Mouse (Mus musculus) liver, embryonic 12.5 days (tissue): ENCODE data around the gene Pikfyve. TPM values are rescaled to one million over a fixed set of nuclear protein-coding genes. Genes with fewer than 3 reads are reported as not detected.

Experiments
- ATAC-seq: fragments of 200-750 bp; cut with Nextera tagmentation; 2 replicates; pipeline ENCODE4 v1.8.0; 2017; ENCODE audit warnings: moderate number of reproducible peaks, mild to moderate bottlenecking, moderate library complexity
- H3K27ac ChIP-seq: fragments of 300-500 bp; sonication (generic); 2 replicates; pipeline ENCODE4 v1.5.1; 2016; ENCODE audit warnings: mild to moderate bottlenecking
- H3K27me3 ChIP-seq: fragments of 300-500 bp; sonication (generic); replicated peaks from 2 replicates; pipeline ENCODE4 v1.6.1; 2016; ENCODE audit warnings: mild to moderate bottlenecking, moderate library complexity
- H3K36me3 ChIP-seq: fragments of 300-500 bp; sonication (generic); 2 replicates; pipeline ENCODE4 v1.6.1; 2016; ENCODE audit warnings: mild to moderate bottlenecking, moderate library complexity
- H3K4me1 ChIP-seq: fragments of 300-500 bp; sonication (generic); 2 replicates; pipeline ENCODE4 v1.6.1; 2016
- H3K4me2 ChIP-seq: fragments of 300-500 bp; sonication (generic); 2 replicates; pipeline ENCODE4 v1.6.1; 2016; ENCODE audit warnings: mild to moderate bottlenecking, moderate library complexity
- H3K4me3 ChIP-seq: fragments of 300-500 bp; sonication (generic); 2 replicates; pipeline ENCODE4 v1.5.1; 2016; ENCODE audit warnings: mild to moderate bottlenecking, moderate library complexity
- H3K9ac ChIP-seq: fragments of 300-500 bp; sonication (generic); 2 replicates; pipeline ENCODE4 v1.6.1; 2016; ENCODE audit warnings: mild to moderate bottlenecking, moderate library complexity
- H3K9me3 ChIP-seq: fragments of 300-500 bp; sonication (generic); replicated peaks from 2 replicates; pipeline ENCODE4 v1.6.1; 2016; ENCODE audit warnings: mild to moderate bottlenecking, moderate library complexity
- WGBS: fragments of 180-500 bp; shearing (Covaris S2); methylation state at CpG from one replicate; pipeline ENCODE4 v1.1.7; 2016; ENCODE audit not compliant: insufficient replicate concordance; 5-methylcytosine and 5-hydroxymethylcytosine counted together
- polyA plus RNA-seq: library from polyadenylated mRNA; unstranded; fragments of >200 nt; fragmentation: Nextera tagmentation; extraction: Ambion mirVana; gene quantifications from 2 replicates; pipeline ENCODE4 v1.2.1, GENCODE M21; 2016

Gene Pikfyve
- polyA plus RNA-seq, 1 experiment from 2014 or later, result 7.6 TPM

- 0 out of 2 replicates have a peak, but pooled peaks cover 9% of the 10 kb centered on the region for H3K4me1 ChIP-seq
- no peak overlapping the region for H3K4me2 ChIP-seq
- peaks cover 63% of the 10 kb centered on the region for H3K36me3 ChIP-seq
- H3K27ac ChIP-seq, result no peak overlapping the region
- no peak overlapping the region for H3K9ac ChIP-seq
- no peak for ATAC-seq
- H3K27me3 ChIP-seq, result no peaks in the 10 kb centered on the region
- H3K4me3 ChIP-seq, result no peak overlapping the region
- 74% methylated on average over 4 of the region's 4 CpGs for WGBS
- no peaks in the 10 kb centered on the region for H3K9me3 ChIP-seq
These were observed 14.9 kb upstream of the Pikfyve start for GRCm38 (mm10) chr1:65171579-65171978.

- Histone ChIP-seq H3K27ac (no peak overlapping the region), H3K9me3 (no peaks in the 10 kb centered on the region), H3K27me3 (no peaks in the 10 kb centered on the region), H3K9ac (no peak overlapping the region), H3K4me3 (no peak overlapping the region), H3K36me3 (peaks cover 43% of the 10 kb centered on the region), H3K4me2 (no peak overlapping the region), H3K4me1 (peaks cover 21% of the 10 kb centered on the region)
- no peak for ATAC-seq
- WGBS, result 72% methylated on average over 2 of the region's 2 CpGs
These were observed 12.8 kb upstream of the Pikfyve start for GRCm38 (mm10) chr1:65173716-65174115.

- Histone ChIP-seq H3K4me2 (no peak overlapping the region), H3K4me3 (no peak overlapping the region), H3K9ac (no peak overlapping the region), H3K4me1 (peaks cover 28% of the 10 kb centered on the region), H3K27ac (no peak overlapping the region), H3K36me3 (peaks cover 21% of the 10 kb centered on the region), H3K27me3 (no peaks in the 10 kb centered on the region), H3K9me3 (no peaks in the 10 kb centered on the region)
- WGBS, result 65% methylated on average over 4 of the region's 4 CpGs
- ATAC-seq, result no peak
These were observed 10.3 kb upstream of the Pikfyve start for GRCm38 (mm10) chr1:65176171-65176570.

- H3K9me3 ChIP-seq, result no peaks in the 10 kb centered on the region
- no peak overlapping the region for H3K4me3 ChIP-seq
- no peak overlapping the region for H3K27ac ChIP-seq
- H3K4me2 ChIP-seq, result 0 out of 2 replicates have a peak overlapping the region, but pooled peaks have one; percentile 18
- peaks cover 18% of the 10 kb centered on the region for H3K36me3 ChIP-seq
- H3K4me1 ChIP-seq, result peaks cover 34% of the 10 kb centered on the region
- ATAC-seq, result no peak
- no peaks in the 10 kb centered on the region for H3K27me3 ChIP-seq
- WGBS, result 44% methylated on average over 5 of the region's 5 CpGs
- no peak overlapping the region for H3K9ac ChIP-seq
These were observed 9.6 kb upstream of the Pikfyve start for GRCm38 (mm10) chr1:65176912-65177311.

GRCm38 (mm10) chr1:65177452-65177851 is 9.0 kb upstream of the Pikfyve start:
- peaks cover 34% of the 10 kb centered on the region for H3K4me1 ChIP-seq
- no peaks in the 10 kb centered on the region for H3K9me3 ChIP-seq
- H3K9ac ChIP-seq, result 0 out of 2 replicates have a peak overlapping the region, but pooled peaks have one; percentile 73
- no peaks in the 10 kb centered on the region for H3K27me3 ChIP-seq
- peak overlapping the region; percentile 94 for H3K4me2 ChIP-seq
- peak overlapping the region; percentile 7; the same call in 1 of the 2 replicates for H3K27ac ChIP-seq
- peaks cover 17% of the 10 kb centered on the region for H3K36me3 ChIP-seq
- no peak for ATAC-seq
- WGBS, result 39% methylated on average over 3 of the region's 3 CpGs
- H3K4me3 ChIP-seq, result peak overlapping the region; percentile 76

GRCm38 (mm10) chr1:65178126-65178901 is 8.2 kb upstream of the Pikfyve start:
- H3K4me3 ChIP-seq, result peak overlapping the region; percentile 76
- peak; percentile 84 for ATAC-seq
- WGBS, result 4% methylated on average over 27 of the region's 27 CpGs
- peak overlapping the region; percentile 73 for H3K9ac ChIP-seq
- H3K4me1 ChIP-seq, result peaks cover 34% of the 10 kb centered on the region
- no peaks in the 10 kb centered on the region for H3K9me3 ChIP-seq
- peak overlapping the region; percentile 94 for H3K4me2 ChIP-seq
- no peaks in the 10 kb centered on the region for H3K27me3 ChIP-seq
- peak overlapping the region; percentile 95 for H3K27ac ChIP-seq
- peaks cover 14% of the 10 kb centered on the region for H3K36me3 ChIP-seq

GRCm38 (mm10) chr1:65178902-65179432 is 7.5 kb upstream of the Pikfyve start:
- H3K9me3 ChIP-seq, result no peaks in the 10 kb centered on the region
- ATAC-seq, result peak; percentile 85

GRCm38 (mm10) chr1:65179634-65180249 is 6.7 kb upstream of the Pikfyve start:
- Histone ChIP-seq H3K4me2 (peak overlapping the region; percentile 94), H3K9ac (peak overlapping the region; percentile 73), H3K36me3 (peaks cover under 1% of the 10 kb centered on the region; the same call in 1 of the 2 replicates), H3K9me3 (no peaks in the 10 kb centered on the region), H3K4me1 (peaks cover 34% of the 10 kb centered on the region), H3K27ac (peak overlapping the region; percentile 95), H3K27me3 (no peaks in the 10 kb centered on the region), H3K4me3 (peak overlapping the region; percentile 76)
- 2% methylated on average over 11 of the region's 11 CpGs for WGBS
- ATAC-seq, result no peak

More at GRCm38 (mm10) chr1:65178902-65179432, 7.5 kb upstream of the Pikfyve start:
- Histone ChIP-seq H3K27me3 (no peaks in the 10 kb centered on the region), H3K27ac (peak overlapping the region; percentile 95), H3K36me3 (peaks cover 8% of the 10 kb centered on the region), H3K4me1 (peaks cover 34% of the 10 kb centered on the region), H3K9ac (peak overlapping the region; percentile 73), H3K4me3 (peak overlapping the region; percentile 76), H3K4me2 (peak overlapping the region; percentile 94)
- under 1% methylated on average over 39 of the region's 39 CpGs for WGBS

GRCm38 (mm10) chr1:65181459-65181858 is 5.0 kb upstream of the Pikfyve start:
- Histone ChIP-seq H3K9me3 (no peaks in the 10 kb centered on the region), H3K4me1 (peaks cover 34% of the 10 kb centered on the region), H3K36me3 (no peaks in the 10 kb centered on the region), H3K4me3 (no peak overlapping the region), H3K27me3 (no peaks in the 10 kb centered on the region), H3K9ac (no peak overlapping the region), H3K27ac (no peak overlapping the region), H3K4me2 (no peak overlapping the region)
- WGBS, result 32% methylated on average over 5 of the region's 5 CpGs
- no peak for ATAC-seq

- H3K9me3 ChIP-seq, result no peaks in the 10 kb centered on the region
- H3K27me3 ChIP-seq, result no peaks in the 10 kb centered on the region
- H3K4me1 ChIP-seq, result peaks cover 38% of the 10 kb centered on the region
- ATAC-seq, result no peak
- H3K9ac ChIP-seq, result no peak overlapping the region
- 76% methylated on average over 2 of the region's 2 CpGs for WGBS
- H3K4me3 ChIP-seq, result no peak overlapping the region
- no peak overlapping the region for H3K4me2 ChIP-seq
- H3K36me3 ChIP-seq, result no peaks in the 10 kb centered on the region
- no peak overlapping the region for H3K27ac ChIP-seq
These were observed 2.5 kb upstream of the Pikfyve start for GRCm38 (mm10) chr1:65183994-65184393.

- no peak overlapping the region for H3K27ac ChIP-seq
- H3K36me3 ChIP-seq, result no peaks in the 10 kb centered on the region; the same call in 1 of the 2 replicates
- ATAC-seq, result no peak
- 80% methylated on average over 8 of the region's 8 CpGs for WGBS
- H3K9ac ChIP-seq, result no peak overlapping the region
- H3K4me1 ChIP-seq, result peaks cover 32% of the 10 kb centered on the region
- peak overlapping the region; percentile 91; the same call in 1 of the 2 replicates for H3K4me2 ChIP-seq
- H3K27me3 ChIP-seq, result no peaks in the 10 kb centered on the region
- H3K4me3 ChIP-seq, result no peak overlapping the region
- H3K9me3 ChIP-seq, result no peaks in the 10 kb centered on the region
These were observed 1.5 kb upstream of the Pikfyve start for GRCm38 (mm10) chr1:65185011-65185410.
